Mouse (Mus musculus) kidney, adult 18-20 months (tissue): ENCODE results near the gene Ces1c.

Source experiments
- DNase-seq: peaks from one replicate; pipeline ENCODE4 v3.0.0; 2021

Gene Ces1c

GRCm38 (mm10) chr8:93131233-93131980 is at the start of gene Ces1c:
Gene Ces1c, minus strand, starts transcription at chr8:93131283.
- no peak for DNase-seq

- no peak for DNase-seq
Observed at GRCm38 (mm10) chr8:93180581-93181129, 49.6 kb upstream of the Ces1c start.

- no peak for DNase-seq
Observed at GRCm38 (mm10) chr8:93176593-93176992, 45.5 kb upstream of the Ces1c start.

GRCm38 (mm10) chr8:93174554-93174953 is 43.5 kb upstream of the Ces1c start:
- no peak for DNase-seq

GRCm38 (mm10) chr8:93171846-93172590 is 40.9 kb upstream of the Ces1c start:
- no peak for DNase-seq

GRCm38 (mm10) chr8:93163363-93163762 is 32.3 kb upstream of the Ces1c start:
- no peak for DNase-seq

- no peak for DNase-seq
Observed at GRCm38 (mm10) chr8:93151401-93151800, 20.3 kb upstream of the Ces1c start.

- no peak for DNase-seq
Observed at GRCm38 (mm10) chr8:93147331-93147730, 16.2 kb upstream of the Ces1c start.

- DNase-seq: peak; percentile 52
Observed at GRCm38 (mm10) chr8:93140696-93141095, 9.6 kb upstream of the Ces1c start.

- no peak for DNase-seq
Observed at GRCm38 (mm10) chr8:93132196-93132595, 1.1 kb upstream of the Ces1c start.

- DNase-seq: peak; percentile 4
Observed at GRCm38 (mm10) chr8:93126476-93126875, 4.6 kb downstream of the Ces1c start.

GRCm38 (mm10) chr8:93122005-93122404 is 9.1 kb downstream of the Ces1c start:
- DNase-seq: no peak

GRCm38 (mm10) chr8:93095376-93095775 is 35.7 kb downstream of the Ces1c start:
- peak; percentile 28 for DNase-seq

GRCm38 (mm10) chr8:93091324-93091723 is 39.8 kb downstream of the Ces1c start:
- no peak for DNase-seq

- DNase-seq: no peak
Observed at GRCm38 (mm10) chr8:93088686-93089122, 42.4 kb downstream of the Ces1c start.

- no peak for DNase-seq
Observed at GRCm38 (mm10) chr8:93088193-93088592, 42.9 kb downstream of the Ces1c start.

- DNase-seq: no peak
Observed at GRCm38 (mm10) chr8:93079887-93080286, 51.2 kb downstream of the Ces1c start, which contains the start of gene Ces1b. Gene Ces1b, minus strand, starts transcription at chr8:93080017.

- peak; percentile 3 for DNase-seq
Observed at GRCm38 (mm10) chr8:93075251-93075650, 55.8 kb downstream of the Ces1c start.

GRCm38 (mm10) chr8:93063416-93064117 is 67.5 kb downstream of the Ces1c start:
- DNase-seq: no peak

- DNase-seq: peak; percentile 64
Observed at GRCm38 (mm10) chr8:93059185-93059584, 71.9 kb downstream of the Ces1c start.

GRCm38 (mm10) chr8:93055238-93055637 is 75.8 kb downstream of the Ces1c start:
- DNase-seq: no peak
